ENCODE assay signal across 29 mouse cellular contexts in the genomic region with DNA sequence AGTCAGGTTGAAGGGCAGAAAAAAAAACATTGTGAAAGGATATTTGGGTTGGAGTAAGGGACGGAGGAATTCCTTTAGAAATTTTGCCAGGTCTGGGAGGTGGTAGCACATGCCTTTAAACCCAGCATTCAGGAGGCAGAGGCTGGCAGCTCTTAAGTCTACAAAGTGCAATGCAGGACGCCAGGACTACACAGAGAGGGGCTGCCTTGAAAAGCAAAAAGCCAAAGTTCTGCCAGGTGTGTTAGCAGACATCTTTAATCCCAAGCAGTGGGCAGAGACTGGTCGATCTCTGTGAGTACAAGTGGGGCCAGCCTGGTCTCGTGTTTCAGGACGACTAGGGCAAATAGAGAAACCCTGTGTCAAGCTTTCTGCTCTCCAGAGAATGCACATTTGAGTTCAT. TPM values are rescaled to one million over a fixed set of nuclear protein-coding genes. Genes with fewer than 3 reads are reported as not detected.
"Had no signal": no experiment of that assay in that cellular context is flagged by ENCODE, and none has a peak within 500 bp of the region (broad histone marks: within the 10 kb centered on the region; RNA-seq: fewer than 3 reads in every experiment).

No protein-coding gene starts in this region.

- H3K4me3 ChIP-seq: layer of hippocampus, adult 2 months; lung, embryonic 15.5 days; midbrain, embryonic 13.5 days; neural tube, embryonic 12.5 days; neural tube, embryonic 15.5 days had no signal

- H3K9me3 ChIP-seq: lung, embryonic 15.5 days; midbrain, embryonic 13.5 days; neural tube, embryonic 12.5 days; neural tube, embryonic 15.5 days had no signal

- H3K27me3 ChIP-seq: lung, embryonic 15.5 days; midbrain, embryonic 13.5 days; neural tube, embryonic 12.5 days; neural tube, embryonic 15.5 days had no signal

- ATAC-seq: intestine, postnatal 0 days had no signal

- H3K4me2 ChIP-seq: liver, embryonic 11.5 days; lung, embryonic 15.5 days; midbrain, embryonic 13.5 days; neural tube, embryonic 12.5 days; neural tube, embryonic 15.5 days had no signal

- H3K9ac ChIP-seq: liver, embryonic 14.5 days; liver, postnatal 0 days; lung, embryonic 15.5 days; midbrain, embryonic 13.5 days; neural tube, embryonic 12.5 days; neural tube, embryonic 15.5 days had no signal

- H3K27ac ChIP-seq: kidney, postnatal 0 days; layer of hippocampus, adult 2 months; liver, embryonic 14.5 days; lung, embryonic 15.5 days; midbrain, embryonic 13.5 days; neural tube, embryonic 12.5 days; neural tube, embryonic 15.5 days; stomach, postnatal 0 days had no signal

- DNase-seq: kidney, adult 2 months; kidney, postnatal 25 days; layer of hippocampus, adult 9-11 months; right cerebral cortex, adult 18-20 months; right cerebral cortex, postnatal 14 days; right cerebral cortex, postnatal 4 days; thymus, adult 2 months; thymus, postnatal 14 days; thymus, postnatal 4 days had no signal

- H3K4me1 ChIP-seq: lung, embryonic 15.5 days; neural tube, embryonic 12.5 days had no signal

RNA-seq across cellular contexts. Expression of a gene that starts 31.3 kb away (rescaled TPM):
- total RNA-seq: layer of hippocampus, adult 2 months; layer of hippocampus, postnatal 25 days; left cerebral cortex, adult 18-20 months; left cerebral cortex, postnatal 25 days; megakaryocyte progenitor cell, adult 5-6 weeks; megakaryocyte-erythroid progenitor cell, adult 5-6 weeks had no signal
- polyA plus RNA-seq: kidney, adult 2 months; large intestine, adult 2 months; limb, embryonic 11.5 days; limb, embryonic 14.5 days; liver, embryonic 11.5 days; neural tube, embryonic 12.5 days; neural tube, embryonic 15.5 days; stomach, embryonic 14.5 days; thymus, adult 2 months had no signal
